Mouse (Mus musculus) forebrain, embryonic 13.5 days (tissue): Measurements from ENCODE around the gene Kpna7. TPM values are rescaled to one million over a fixed set of nuclear protein-coding genes. Genes with fewer than 3 reads are reported as not detected.
"Not testable (repeated sequence)": the region's sequence is repeated elsewhere in the genome, so short reads cannot be mapped to it uniquely, and the experiment has no call there.

Experiments
- ATAC-seq: fragments of 200-750 bp; cut with Nextera tagmentation; 2 replicates; pipeline ENCODE4 v1.8.0; 2017
- H3K27ac ChIP-seq: fragments of 300-500 bp; sonication (generic); 2 replicates; pipeline ENCODE4 v1.5.1; 2015; ENCODE audit warnings: inconsistent platforms, mild to moderate bottlenecking, moderate library complexity
- H3K27me3 ChIP-seq: fragments of 300-500 bp; sonication (generic); 2 replicates; pipeline ENCODE4 v1.6.1; 2015; ENCODE audit warnings: mild to moderate bottlenecking, inconsistent platforms
- H3K36me3 ChIP-seq: fragments of 300-500 bp; sonication (generic); 2 replicates; pipeline ENCODE4 v1.6.1; 2015; ENCODE audit warnings: mild to moderate bottlenecking, inconsistent platforms; ENCODE audit not compliant: poor library complexity, severe bottlenecking
- H3K4me1 ChIP-seq: fragments of 300-500 bp; sonication (generic); 2 replicates; pipeline ENCODE4 v1.6.1; 2015; ENCODE audit warnings: inconsistent platforms
- H3K4me2 ChIP-seq: fragments of 300-500 bp; sonication (generic); 2 replicates; pipeline ENCODE4 v1.6.1; 2015; ENCODE audit warnings: inconsistent platforms, mild to moderate bottlenecking, moderate library complexity
- H3K4me3 ChIP-seq: fragments of 300-500 bp; sonication (generic); 2 replicates; pipeline ENCODE4 v1.5.1; 2015; ENCODE audit warnings: mild to moderate bottlenecking, inconsistent platforms
- H3K9ac ChIP-seq: fragments of 300-500 bp; sonication (generic); 2 replicates; pipeline ENCODE4 v1.6.1; 2015; ENCODE audit warnings: mild to moderate bottlenecking, inconsistent platforms
- H3K9me3 ChIP-seq: fragments of 300-500 bp; sonication (generic); replicated peaks from 2 replicates; pipeline ENCODE4 v1.6.1; 2016; ENCODE audit warnings: inconsistent platforms
- whole genome bisulfite sequencing: fragments of 180-500 bp; shearing (Covaris S2); methylation state at CpG from one replicate; pipeline ENCODE4 v1.1.7; 2015; 5-methylcytosine and 5-hydroxymethylcytosine counted together
- polyA plus RNA-seq: library from polyadenylated mRNA; unstranded; fragments of >200 nt; fragmentation: Nextera tagmentation; extraction: Ambion mirVana; gene quantifications from 2 replicates; pipeline ENCODE4 v1.2.1, GENCODE M21; 2015

Gene Kpna7
- polyA plus RNA-seq, 1 experiment from 2014 or later, result not detected

DNA sequence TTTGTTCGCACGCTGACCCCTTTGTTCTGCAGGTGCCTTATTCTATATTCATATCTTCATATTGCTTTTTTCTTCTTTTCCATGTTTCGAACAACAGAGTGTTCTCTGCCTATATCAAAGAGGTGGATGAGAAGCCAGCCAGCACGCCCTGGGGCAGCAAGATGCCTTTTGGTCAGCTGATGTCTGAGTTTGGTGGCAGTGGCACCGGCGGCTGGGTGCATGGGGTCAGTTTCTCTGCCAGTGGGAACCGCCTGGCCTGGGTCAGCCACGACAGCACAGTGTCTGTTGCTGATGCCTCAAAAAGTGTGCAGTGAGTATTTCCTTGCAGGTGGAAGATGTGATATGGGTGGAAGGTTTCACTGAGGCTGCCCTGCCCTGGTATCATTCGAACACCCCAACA is 17.1 kb upstream of the Kpna7 start:
- WGBS, result 96% methylated on average over 9 of the region's 9 CpGs
- Histone ChIP-seq H3K4me2 (no peak overlapping the region), H3K9me3 (no peaks in the 10 kb centered on the region), H3K4me3 (no peak overlapping the region), H3K36me3 (peaks cover 96% of the 10 kb centered on the region), H3K27ac (no peak overlapping the region), H3K4me1 (no peaks in the 10 kb centered on the region), H3K9ac (no peak overlapping the region), H3K27me3 (no peaks in the 10 kb centered on the region)
- no peak for ATAC-seq

DNA sequence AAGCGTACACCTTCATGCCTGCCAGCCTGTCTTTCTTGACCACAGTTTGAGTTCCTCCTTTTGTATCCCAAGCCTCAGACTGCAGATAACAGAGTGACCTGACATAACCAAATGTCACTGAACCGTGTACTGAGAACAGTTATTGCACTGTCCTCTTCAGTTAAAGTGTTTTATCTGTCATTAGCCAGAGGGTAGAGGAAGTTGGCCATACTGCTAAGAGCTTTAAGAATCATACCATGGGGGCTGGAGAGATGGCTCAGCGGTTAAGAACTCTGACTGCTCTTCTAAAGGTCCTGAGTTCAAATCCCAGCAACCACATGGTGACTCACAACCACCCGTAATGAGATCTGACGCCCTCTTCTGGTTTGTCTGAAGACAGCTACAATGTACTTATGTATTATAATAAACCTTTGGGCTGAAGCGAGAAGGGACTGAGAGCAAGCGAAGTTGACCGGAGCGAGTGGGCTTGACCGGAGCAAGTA is 14.6 kb upstream of the Kpna7 start:
- Histone ChIP-seq H3K4me1 (no peaks in the 10 kb centered on the region), H3K4me2 (no peak overlapping the region), H3K4me3 (no peak overlapping the region), H3K36me3 (peaks cover 96% of the 10 kb centered on the region), H3K27me3 (no peaks in the 10 kb centered on the region), H3K27ac (no peak overlapping the region), H3K9ac (no peak overlapping the region), H3K9me3 (no peaks in the 10 kb centered on the region)
- ATAC-seq, result no peak
- WGBS, result 94% methylated on average over 10 of the region's 10 CpGs

DNA sequence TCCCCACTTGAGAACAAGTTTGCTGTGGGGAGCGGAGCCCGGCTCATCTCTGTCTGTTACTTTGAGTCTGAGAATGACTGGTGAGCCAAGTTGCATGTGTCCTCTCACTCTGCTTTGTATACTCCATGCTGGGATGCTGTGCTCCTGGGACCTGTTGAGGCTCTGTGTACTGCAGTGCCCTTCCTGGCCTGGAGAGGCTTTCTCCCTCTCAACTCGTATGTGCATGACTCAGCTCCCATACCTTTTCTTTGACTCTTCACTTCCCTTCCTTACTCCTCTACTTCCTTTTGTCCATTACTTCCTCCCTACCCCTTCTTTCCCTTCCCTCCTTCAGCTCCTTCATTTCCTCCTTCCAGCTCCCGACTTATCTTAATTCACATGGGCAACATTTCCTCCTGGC is 12.4 kb upstream of the Kpna7 start:
- no peak for ATAC-seq
- Histone ChIP-seq H3K9ac (no peak overlapping the region), H3K27ac (no peak overlapping the region), H3K9me3 (no peaks in the 10 kb centered on the region), H3K36me3 (peaks cover 97% of the 10 kb centered on the region), H3K4me2 (no peak overlapping the region), H3K4me1 (no peaks in the 10 kb centered on the region), H3K4me3 (no peak overlapping the region), H3K27me3 (no peaks in the 10 kb centered on the region)
- 90% methylated on average over 4 of the region's 4 CpGs for whole genome bisulfite sequencing

DNA sequence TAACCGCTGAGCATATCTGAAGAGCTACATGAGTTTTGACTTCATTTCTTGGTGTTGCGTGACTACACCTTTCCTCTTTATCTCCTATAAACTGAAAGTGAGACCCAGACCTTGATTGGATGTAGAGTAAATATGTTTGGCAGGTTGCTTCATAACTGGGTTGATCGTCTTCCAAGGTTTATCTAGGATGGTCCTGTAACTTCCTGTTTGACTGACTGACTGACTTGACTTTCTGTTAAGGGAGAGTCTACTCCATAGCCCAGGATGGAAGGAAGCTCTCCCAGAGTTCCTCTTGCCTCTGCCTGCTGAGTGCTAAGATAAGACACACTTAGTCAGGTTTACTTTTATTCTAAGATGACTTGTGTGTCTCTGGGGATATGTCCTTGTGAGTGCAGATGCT is 6.0 kb upstream of the Kpna7 start:
- peaks cover 4% of the 10 kb centered on the region for H3K4me1 ChIP-seq
- H3K4me2 ChIP-seq, result no peak overlapping the region
- no peak overlapping the region for H3K9ac ChIP-seq
- H3K27me3 ChIP-seq, result no peaks in the 10 kb centered on the region
- 93% methylated on average over 3 of the region's 3 CpGs for WGBS
- H3K4me3 ChIP-seq, result no peak overlapping the region
- peaks cover 53% of the 10 kb centered on the region for H3K36me3 ChIP-seq
- H3K9me3 ChIP-seq, result no peaks in the 10 kb centered on the region
- H3K27ac ChIP-seq, result no peak overlapping the region
- no peak for ATAC-seq

DNA sequence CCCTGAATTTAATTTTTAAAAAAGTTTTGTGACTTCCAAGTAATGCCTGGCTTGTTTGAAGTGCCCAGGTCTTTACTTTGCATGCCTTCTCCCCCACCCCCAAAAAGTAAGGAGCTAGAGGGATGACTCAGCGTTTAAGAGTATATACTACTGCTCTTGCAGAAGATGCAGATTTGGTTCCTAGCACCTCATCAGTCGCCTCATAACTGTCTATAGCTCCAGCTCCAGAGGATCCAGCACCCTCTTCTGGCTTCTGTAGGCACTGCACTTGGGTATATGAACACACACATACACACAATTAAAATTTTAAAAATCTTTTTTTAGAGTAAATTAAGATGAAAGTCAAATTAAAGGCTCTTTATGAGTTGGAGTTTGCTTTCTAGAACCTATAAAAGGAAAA is 4.4 kb upstream of the Kpna7 start:
- ATAC-seq, result no peak
- 96% methylated on average over 2 of the region's 2 CpGs for WGBS
- no peak overlapping the region for H3K4me2 ChIP-seq

DNA sequence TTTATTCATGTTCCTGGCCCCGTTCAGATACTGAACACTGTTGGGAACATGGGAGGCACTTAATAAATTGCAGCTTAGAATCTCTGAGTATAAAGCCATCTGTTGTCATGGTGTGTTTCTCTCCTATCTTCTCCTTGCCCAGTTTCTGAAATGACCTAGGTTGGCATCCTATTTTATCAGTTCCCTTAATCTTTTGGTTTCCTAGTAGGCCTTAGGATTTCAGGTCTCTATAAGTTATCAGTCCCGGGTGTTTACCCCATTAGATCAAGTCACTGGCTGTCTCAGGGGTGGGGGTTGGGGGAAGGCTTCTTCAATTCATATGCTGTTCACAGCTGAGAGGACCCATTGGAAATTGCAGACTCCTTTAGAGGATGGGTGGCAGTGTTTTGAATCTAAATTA is 992 bp upstream of the Kpna7 start:
- ATAC-seq, result no peak
- H3K9ac ChIP-seq, result peak overlapping the region; percentile 92; the same call in 1 of the 2 replicates
- H3K4me3 ChIP-seq, result peak overlapping the region; percentile 82
- H3K4me1 ChIP-seq, result peaks cover 11% of the 10 kb centered on the region
- no peak overlapping the region for H3K27ac ChIP-seq
- H3K9me3 ChIP-seq, result no peaks in the 10 kb centered on the region
- no peaks in the 10 kb centered on the region for H3K27me3 ChIP-seq
- H3K36me3 ChIP-seq, result peaks cover 14% of the 10 kb centered on the region
- 83% methylated on average over 2 of the region's 2 CpGs for WGBS
- H3K4me2 ChIP-seq, result peak overlapping the region; percentile 84

More for the DNA sequence above, 4.4 kb upstream of the Kpna7 start:
- peaks cover 11% of the 10 kb centered on the region for H3K4me1 ChIP-seq
- no peaks in the 10 kb centered on the region for H3K27me3 ChIP-seq
- peaks cover 36% of the 10 kb centered on the region for H3K36me3 ChIP-seq
- H3K9me3 ChIP-seq, result no peaks in the 10 kb centered on the region
- no peak overlapping the region for H3K27ac ChIP-seq
- no peak overlapping the region for H3K4me3 ChIP-seq
- H3K9ac ChIP-seq, result no peak overlapping the region

DNA sequence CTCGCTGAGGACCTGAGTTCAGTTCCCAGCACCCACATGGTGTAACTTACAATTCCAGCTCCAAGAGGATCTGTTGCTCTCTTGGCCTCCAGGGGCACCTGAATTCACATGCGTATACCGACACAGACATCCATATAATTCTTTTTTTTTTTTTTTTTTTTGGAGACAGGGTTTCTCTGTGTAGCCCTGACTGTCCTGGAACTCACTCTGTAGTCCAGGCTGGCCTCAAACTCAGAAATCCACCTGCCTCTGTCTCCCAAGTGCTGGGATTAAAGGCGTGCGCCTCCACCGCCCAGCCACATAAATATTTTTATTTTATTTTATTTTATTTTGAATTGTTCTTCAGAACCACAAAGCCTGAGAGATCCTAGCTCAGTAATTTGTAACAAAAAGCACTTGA is 629 bp downstream of the Kpna7 start:
- not testable (repeated sequence) for H3K27me3 ChIP-seq, H3K9me3 ChIP-seq
- Histone ChIP-seq H3K4me2 (peak overlapping the region; percentile 84), H3K36me3 (peaks cover 11% of the 10 kb centered on the region), H3K9ac (peak overlapping the region; percentile 92), H3K27ac (peak overlapping the region; percentile 79), H3K4me1 (peaks cover 11% of the 10 kb centered on the region), H3K4me3 (peak overlapping the region; percentile 82)
- ATAC-seq, result peak; percentile 55
- WGBS, result 54% methylated on average over 6 of the region's 6 CpGs

DNA sequence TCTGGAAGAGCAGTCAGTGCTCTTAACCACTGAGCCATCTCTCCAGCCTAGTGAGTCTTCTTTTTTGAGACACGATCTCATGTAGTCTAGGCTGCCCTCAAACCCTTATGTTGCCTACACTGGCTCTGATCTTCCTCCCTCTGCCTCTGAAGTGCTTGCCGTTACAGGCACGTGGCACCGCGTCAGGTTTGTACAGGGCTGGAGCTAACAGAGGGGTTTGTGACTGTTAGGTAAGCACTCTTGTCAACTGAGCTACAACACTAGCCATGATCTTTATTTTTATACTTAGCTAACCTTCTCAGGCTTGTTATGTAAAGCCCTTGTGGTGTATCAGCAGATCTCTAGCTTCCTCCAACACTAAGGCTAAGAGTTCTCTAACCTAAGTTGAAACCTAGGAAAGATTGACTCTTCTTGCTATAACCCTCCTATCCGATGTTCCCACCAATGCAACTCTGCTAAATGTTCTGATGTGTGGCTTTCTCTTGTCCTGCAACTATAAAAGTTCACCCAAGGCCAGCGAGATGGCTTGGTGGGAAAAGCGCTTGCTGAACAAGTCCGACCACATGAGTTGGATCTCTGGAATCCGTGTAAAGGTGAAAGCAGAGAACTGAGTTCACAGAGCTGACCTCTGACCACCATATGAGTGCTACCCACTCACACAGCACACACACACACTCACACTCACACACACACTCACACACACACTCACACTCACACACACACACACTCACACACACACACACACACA is 1.8 kb downstream of the Kpna7 start:
- H3K4me3 ChIP-seq, result no peak overlapping the region
- WGBS, result 93% methylated on average over 10 of the region's 10 CpGs
- no peak overlapping the region for H3K9ac ChIP-seq
- H3K4me1 ChIP-seq, result peaks cover 11% of the 10 kb centered on the region
- peaks cover 6% of the 10 kb centered on the region for H3K36me3 ChIP-seq
- ATAC-seq, result no peak
- H3K27ac ChIP-seq, result no peak overlapping the region
- no peak overlapping the region for H3K4me2 ChIP-seq
- no peaks in the 10 kb centered on the region for H3K27me3 ChIP-seq
- no peaks in the 10 kb centered on the region for H3K9me3 ChIP-seq

DNA sequence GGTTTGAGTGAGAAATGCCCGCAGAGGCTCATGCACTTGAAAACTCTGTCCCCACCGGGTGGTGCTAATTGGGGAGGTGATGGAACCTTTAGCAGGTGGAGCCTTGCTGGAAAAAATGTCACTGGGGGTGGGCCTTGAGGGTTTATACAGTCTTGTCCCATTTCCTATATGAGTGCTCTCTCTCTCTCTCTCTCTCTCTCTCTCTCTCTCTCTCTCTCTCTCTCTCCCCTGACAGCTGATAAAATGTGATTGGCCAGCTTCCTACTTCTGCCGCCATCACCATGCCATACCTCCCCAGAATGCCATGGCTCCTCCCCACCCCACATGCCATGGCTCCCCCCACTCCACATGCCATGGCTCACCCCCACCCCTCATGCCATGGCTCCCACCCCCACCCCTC is 8.7 kb downstream of the Kpna7 start:
- no peak for ATAC-seq
- no peak overlapping the region for H3K9ac ChIP-seq
- no peak overlapping the region for H3K4me3 ChIP-seq
- H3K36me3 ChIP-seq, result no peaks in the 10 kb centered on the region
- H3K4me1 ChIP-seq, result no peaks in the 10 kb centered on the region
- H3K4me2 ChIP-seq, result no peak overlapping the region
- H3K27ac ChIP-seq, result no peak overlapping the region
- no peaks in the 10 kb centered on the region for H3K9me3 ChIP-seq
- H3K27me3 ChIP-seq, result no peaks in the 10 kb centered on the region
- 66% methylated on average over 3 of the region's 3 CpGs for WGBS

DNA sequence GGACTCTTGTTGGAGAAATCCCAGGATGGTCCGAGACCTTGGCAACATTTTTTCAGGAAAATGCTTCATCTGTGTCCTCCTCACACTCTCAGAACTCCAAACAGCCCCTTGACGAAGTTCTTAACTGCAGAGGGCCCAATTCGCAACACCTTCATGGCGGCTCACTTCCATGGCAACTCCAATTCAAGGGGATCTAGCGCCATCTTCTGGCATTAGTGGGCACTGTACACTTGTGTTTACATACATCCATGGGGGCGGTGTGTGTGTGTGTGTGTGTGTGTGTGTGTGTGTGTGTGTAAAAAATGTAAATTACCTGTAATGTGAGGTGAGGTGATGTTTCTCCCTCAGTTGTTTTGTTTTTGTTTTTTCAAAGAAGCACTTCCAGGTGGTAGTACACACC is 12.5 kb downstream of the Kpna7 start:
- 49% methylated on average over 6 of the region's 6 CpGs for WGBS
- no peak for ATAC-seq

DNA sequence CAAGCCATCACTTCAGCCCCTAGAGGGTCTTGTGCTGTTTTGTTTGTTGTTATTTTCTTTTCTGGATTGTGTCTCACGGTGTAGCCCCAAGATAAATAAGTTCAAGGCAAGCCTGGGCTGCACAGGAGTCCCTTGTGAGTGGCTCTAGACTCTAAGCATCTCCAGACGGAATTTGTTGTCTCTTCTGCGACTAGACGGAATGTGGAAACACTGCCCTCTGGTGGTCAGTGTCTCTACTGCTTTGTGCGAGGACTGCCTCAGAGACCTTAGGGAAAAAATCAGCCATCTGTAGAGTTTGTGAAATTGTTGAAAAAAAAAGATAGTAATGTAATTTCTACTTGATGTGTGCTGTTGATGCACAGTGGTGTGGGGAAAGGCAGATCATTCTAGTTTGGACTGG is 14.1 kb downstream of the Kpna7 start:
- Histone ChIP-seq H3K4me2 (no peak overlapping the region), H3K9me3 (no peaks in the 10 kb centered on the region), H3K27ac (no peak overlapping the region), H3K4me1 (no peaks in the 10 kb centered on the region), H3K4me3 (no peak overlapping the region), H3K27me3 (no peaks in the 10 kb centered on the region; the same call in 1 of the 2 replicates), H3K9ac (no peak overlapping the region), H3K36me3 (no peaks in the 10 kb centered on the region)
- ATAC-seq, result no peak
- under 1% methylated on average over 5 of the region's 5 CpGs for WGBS

More for the DNA sequence above, 12.5 kb downstream of the Kpna7 start:
- Histone ChIP-seq H3K9ac (no peak overlapping the region), H3K36me3 (no peaks in the 10 kb centered on the region), H3K27ac (no peak overlapping the region), H3K4me2 (no peak overlapping the region), H3K4me3 (no peak overlapping the region), H3K27me3 (no peaks in the 10 kb centered on the region; the same call in 1 of the 2 replicates), H3K9me3 (no peaks in the 10 kb centered on the region), H3K4me1 (no peaks in the 10 kb centered on the region)

DNA sequence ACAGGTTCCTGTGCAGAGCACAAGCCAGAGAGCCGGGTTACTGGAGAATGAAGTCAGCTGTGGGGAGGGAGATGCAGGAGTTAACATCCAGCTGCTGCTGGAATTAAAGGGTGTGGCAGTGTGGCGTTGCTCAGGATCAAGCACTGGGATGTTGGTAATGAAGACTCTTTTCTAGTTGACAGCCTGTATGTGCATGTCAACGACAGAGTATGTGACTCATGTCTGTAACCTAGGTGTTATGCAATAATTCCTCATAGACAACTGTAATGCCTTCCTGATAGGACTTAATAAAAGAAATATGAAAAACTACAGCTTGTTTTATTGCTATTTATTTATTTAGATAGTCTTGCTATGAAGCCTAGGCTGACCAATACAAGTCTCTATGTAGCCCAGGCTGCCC is 15.0 kb downstream of the Kpna7 start:
- no peaks in the 10 kb centered on the region for H3K9me3 ChIP-seq
- H3K27me3 ChIP-seq, result no peaks in the 10 kb centered on the region; the same call in 1 of the 2 replicates
- H3K4me1 ChIP-seq, result no peaks in the 10 kb centered on the region
- H3K4me2 ChIP-seq, result no peak overlapping the region
- no peak overlapping the region for H3K27ac ChIP-seq
- WGBS, result 59% methylated on average over 3 of the region's 3 CpGs
- H3K36me3 ChIP-seq, result no peaks in the 10 kb centered on the region
- no peak overlapping the region for H3K4me3 ChIP-seq
- ATAC-seq, result no peak
- no peak overlapping the region for H3K9ac ChIP-seq
